9 mouse cellular contexts compared by ENCODE assay signal in the genomic region with DNA sequence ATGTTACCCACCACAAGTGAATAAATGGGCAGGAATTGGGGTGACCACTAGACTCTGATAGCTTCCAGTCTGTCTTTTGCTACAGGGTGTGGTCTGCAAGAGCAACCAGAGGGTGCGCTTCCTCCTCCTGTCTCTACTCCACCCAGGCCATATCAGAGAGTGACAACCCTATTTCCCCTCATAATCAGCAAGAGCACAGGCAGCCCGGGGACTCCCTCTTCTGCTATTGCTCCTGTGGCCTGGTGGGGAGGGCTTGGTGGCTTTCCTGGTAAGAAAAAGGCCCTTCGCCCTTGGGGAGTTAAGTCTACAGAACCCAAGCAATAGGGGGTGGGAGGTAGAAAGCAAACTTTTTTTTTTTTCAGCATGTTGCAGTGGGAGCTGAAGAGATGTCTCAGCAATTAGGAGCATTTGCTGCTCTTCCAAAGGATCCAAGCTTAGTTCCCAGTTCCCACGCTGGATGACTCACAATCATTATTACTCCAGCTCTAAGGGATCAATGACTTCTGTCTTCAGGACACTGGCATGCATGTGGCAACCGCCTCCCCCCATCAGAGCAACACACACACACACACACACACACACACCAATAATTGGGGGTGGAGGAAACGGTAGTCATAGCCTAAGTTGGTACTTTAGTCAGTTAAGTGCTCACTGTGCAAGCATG. TPM values are rescaled to one million over a fixed set of nuclear protein-coding genes. Genes with fewer than 3 reads are reported as not detected.
A peak's percentile ranks its signal among the peaks of the same experiment; 100 is the strongest.
DNase-seq lines count a peak whose midpoint lies in the region; ATAC-seq and TF ChIP-seq lines count a peak whose summit lies in the region.
"Had no signal": no experiment of that assay in that cellular context is flagged by ENCODE, and none has a peak within 500 bp of the region (broad histone marks: within the 10 kb centered on the region; RNA-seq: fewer than 3 reads in every experiment).

No protein-coding gene starts in this region.

- intact Hi-C loops in gastrocnemius, postnatal 36 days (cut with DNase I) = no loop called here

- H3K36me3 ChIP-seq in lung, embryonic 14.5 days (ENCODE audit: insufficient read depth) = no peaks in the 10 kb centered on the region

- H3K9me3 ChIP-seq in lung, embryonic 14.5 days (ENCODE audit: low read depth, low read length) = no peaks in the 10 kb centered on the region
- H3K9me3 ChIP-seq: midbrain, embryonic 13.5 days had no signal

- DNase-seq in lung, embryonic 14.5 days = no peak
- DNase-seq in lung, postnatal 4 days = no peak
- peak; percentile 60 for DNase-seq in thymus, postnatal 4 days
- no peak for DNase-seq in left cerebral cortex, adult 9 months (ENCODE audit: low spot score in 2 of 2)
- DNase-seq in gastrocnemius, postnatal 36 days = no peak
- no peak for DNase-seq in left cerebral cortex, adult 8-10 months (ENCODE audit: low spot score in 2 of 2)

- H3K27me3 ChIP-seq in lung, embryonic 14.5 days (ENCODE audit: insufficient read depth, low read length) = no peaks in the 10 kb centered on the region

- H3K27ac ChIP-seq in lung, embryonic 14.5 days (ENCODE audit: low read depth) = peak overlapping the region; percentile 50; the same call in 1 of the 2 replicates
- H3K27ac ChIP-seq: midbrain, embryonic 13.5 days had no signal

- TF ChIP-seq CTCF in lung, embryonic 14.5 days (IDR thresholded peaks at IDR 0.05; ENCODE audit: low read depth) = no peak

- H3K4me1 ChIP-seq in lung, embryonic 14.5 days (ENCODE audit: insufficient read depth) = peaks cover 7% of the 10 kb centered on the region; the same call in 1 of the 2 replicates

- ATAC-seq in lung, embryonic 14.5 days (ENCODE audit: insufficient read depth) = no peak
- peak; percentile 83 for ATAC-seq in erythroid progenitor cell, adult 5-6 weeks (replicated peaks; ENCODE audit: low FRiP score, poor library complexity, severe bottlenecking)
- ATAC-seq in monocyte, adult 5-6 weeks (replicated peaks; ENCODE audit: insufficient number of reproducible peaks, low FRiP score, low TSS enrichment, poor library complexity, severe bottlenecking) = peak; percentile 54
- ATAC-seq: midbrain, embryonic 13.5 days had no signal

- no peak overlapping the region for H3K9ac ChIP-seq in lung, embryonic 14.5 days
- H3K9ac ChIP-seq: midbrain, embryonic 13.5 days had no signal

- H3K4me3 ChIP-seq in lung, embryonic 14.5 days (ENCODE audit: low read depth, low read length) = no peak overlapping the region
- H3K4me3 ChIP-seq: midbrain, embryonic 13.5 days had no signal

- WGBS in lung, embryonic 14.5 days = 81% methylated on average over 6 of the region's 6 CpGs

- H3K4me2 ChIP-seq in lung, embryonic 14.5 days = no peak overlapping the region
- H3K4me2 ChIP-seq: midbrain, embryonic 13.5 days had no signal

RNA-seq across cellular contexts. Expression of gene Agfg2, which starts 1.7 kb away (rescaled TPM):
- polyA plus RNA-seq in lung, embryonic 14.5 days (2014; fragmentation: Nextera tagmentation; extraction: Ambion mirVana) = 10.9 and 12.2 TPM in 2 replicates
- 91.4 and 101 TPM in 2 replicates for total RNA-seq in erythroid progenitor cell, adult 5-6 weeks (2015; ENCODE audit: low replicate concordance)
- total RNA-seq in erythroid progenitor cell, adult 5-6 weeks (2017; ENCODE audit: low replicate concordance) = 91.5 and 141 TPM in 2 replicates
- 7.7 to 11.8 TPM (median 9.0 TPM) in 3 replicates for total RNA-seq in monocyte, adult 5-6 weeks (2017)
- 1 to 10 TPM; 3.8 to 4.6 TPM for total RNA-seq in gastrocnemius, postnatal 36 days (2021)
- total RNA-seq in left cerebral cortex, adult 8-10 months (2022) = 10 to 100 TPM; 50.0 to 54.8 (median 51.4) TPM

RNA-seq across cellular contexts. Expression of gene Irs3, which starts 40.7 kb away (rescaled TPM):
- polyA plus RNA-seq in lung, embryonic 14.5 days (2014; fragmentation: Nextera tagmentation; extraction: Ambion mirVana) = 0.08 TPM in 1 of 2 replicates, not detected in the other
- total RNA-seq in erythroid progenitor cell, adult 5-6 weeks (2015; ENCODE audit: low replicate concordance) = not detected in 2 replicates
- not detected in 2 replicates for total RNA-seq in erythroid progenitor cell, adult 5-6 weeks (2017; ENCODE audit: low replicate concordance)
- 0.10 TPM in 1 of 3 replicates, not detected in the others for total RNA-seq in monocyte, adult 5-6 weeks (2017)
- under 1 TPM; 0.47 to 0.48 TPM for total RNA-seq in gastrocnemius, postnatal 36 days (2021)
- total RNA-seq in left cerebral cortex, adult 8-10 months (2022) = under 1 TPM in 2 of 4 experiments, not detected in 2; 0.18 to 0.26 TPM
- polyA plus RNA-seq: midbrain, embryonic 13.5 days had no signal

RNA-seq across cellular contexts. Expression of gene Sap25, which starts 45.1 kb away (rescaled TPM):
- 6.4 and 8.1 TPM in 2 replicates for polyA plus RNA-seq in lung, embryonic 14.5 days (2014; fragmentation: Nextera tagmentation; extraction: Ambion mirVana)
- 62.5 and 94.1 TPM in 2 replicates for total RNA-seq in erythroid progenitor cell, adult 5-6 weeks (2015; ENCODE audit: low replicate concordance)
- total RNA-seq in erythroid progenitor cell, adult 5-6 weeks (2017; ENCODE audit: low replicate concordance) = 7.7 and 15.9 TPM in 2 replicates
- total RNA-seq in monocyte, adult 5-6 weeks (2017) = 20.7 to 64.8 TPM (median 21.8 TPM) in 3 replicates
- total RNA-seq in gastrocnemius, postnatal 36 days (2021) = 1 to 10 TPM; 2.3 to 2.7 TPM
- total RNA-seq in left cerebral cortex, adult 8-10 months (2022) = 1 to 10 TPM in 3 of 4 experiments, under 1 TPM in 1; 0.91 to 5.9 (median 3.5) TPM

RNA-seq across cellular contexts. Expression of gene Nyap1, which starts 55.1 kb away (rescaled TPM):
- 0.91 and 0.93 TPM in 2 replicates for polyA plus RNA-seq in lung, embryonic 14.5 days (2014; fragmentation: Nextera tagmentation; extraction: Ambion mirVana)
- total RNA-seq in erythroid progenitor cell, adult 5-6 weeks (2015; ENCODE audit: low replicate concordance) = 2.5 TPM in 1 of 2 replicates, not detected in the other
- total RNA-seq in erythroid progenitor cell, adult 5-6 weeks (2017; ENCODE audit: low replicate concordance) = 1.4 and 4.9 TPM in 2 replicates
- total RNA-seq in monocyte, adult 5-6 weeks (2017) = 0.19 to 1.2 TPM (median 0.43 TPM) in 3 replicates
- total RNA-seq in gastrocnemius, postnatal 36 days (2021) = under 1 TPM; 0.20 to 0.28 TPM
- total RNA-seq in left cerebral cortex, adult 8-10 months (2022) = 10 to 100 TPM; 76.3 to 78.9 (median 77.7) TPM

RNA-seq across cellular contexts. Expression of gene Gm20605, which starts 57.3 kb away (rescaled TPM):
- 9.2 and 11.7 TPM in 2 replicates for polyA plus RNA-seq in lung, embryonic 14.5 days (2014; fragmentation: Nextera tagmentation; extraction: Ambion mirVana)
- 17.3 and 25.2 TPM in 2 replicates for total RNA-seq in erythroid progenitor cell, adult 5-6 weeks (2015; ENCODE audit: low replicate concordance)
- 6.1 and 17.1 TPM in 2 replicates for total RNA-seq in erythroid progenitor cell, adult 5-6 weeks (2017; ENCODE audit: low replicate concordance)
- 12.9 to 28.7 TPM (median 25.9 TPM) in 3 replicates for total RNA-seq in monocyte, adult 5-6 weeks (2017)
- total RNA-seq in gastrocnemius, postnatal 36 days (2021) = 1 to 10 TPM; 2.0 to 2.9 TPM
- 10 to 100 TPM in 1 of 4 experiments, 1 to 10 TPM in 3; 5.6 to 11.5 (median 8.8) TPM for total RNA-seq in left cerebral cortex, adult 8-10 months (2022)
